Mouse (Mus musculus): ENCODE measurements around the gene Tcf20.
"Not testable (repeated sequence)": the region's sequence is repeated elsewhere in the genome, so short reads cannot be mapped to it uniquely, and the experiment has no call there.

Gene Tcf20

GRCm38 (mm10) chr15:82898740-82899675 is 88.7 kb downstream of the Tcf20 start:
- no peak for DNase-seq (ENCODE audit: low read depth)

GRCm38 (mm10) chr15:82898141-82898739 is 89.4 kb downstream of the Tcf20 start:
- no peak for DNase-seq (ENCODE audit: low read depth)

GRCm38 (mm10) chr15:82896336-82896735 is 91.3 kb downstream of the Tcf20 start:
- no peak for DNase-seq (ENCODE audit: low read depth)

- DNase-seq (ENCODE audit: low read depth) = no peak
Measured at GRCm38 (mm10) chr15:82890470-82890869, 97.2 kb downstream of the Tcf20 start.

GRCm38 (mm10) chr15:82889426-82889825 is 98.2 kb downstream of the Tcf20 start:
- DNase-seq (ENCODE audit: low read depth) = no peak

GRCm38 (mm10) chr15:82888466-82888865 is 99.2 kb downstream of the Tcf20 start:
- no peak for DNase-seq (ENCODE audit: low read depth)

GRCm38 (mm10) chr15:82877309-82877708 is 110.4 kb downstream of the Tcf20 start:
- no peak for DNase-seq (ENCODE audit: low read depth)

GRCm38 (mm10) chr15:82876863-82877262 is 110.8 kb downstream of the Tcf20 start:
- no peak for DNase-seq (ENCODE audit: low read depth)

- peak; percentile 14 for DNase-seq (ENCODE audit: low read depth)
Measured at GRCm38 (mm10) chr15:82872037-82872436, 115.6 kb downstream of the Tcf20 start.

GRCm38 (mm10) chr15:82866286-82866685 is 121.4 kb downstream of the Tcf20 start:
- not testable (repeated sequence) for DNase-seq (ENCODE audit: low read depth)

GRCm38 (mm10) chr15:82863674-82864073 is 124.0 kb downstream of the Tcf20 start:
- DNase-seq (ENCODE audit: low read depth) = no peak

- no peak for DNase-seq (ENCODE audit: low read depth)
Measured at GRCm38 (mm10) chr15:82856652-82857378, 130.9 kb downstream of the Tcf20 start.

- no peak for DNase-seq (ENCODE audit: low read depth)
Measured at GRCm38 (mm10) chr15:82856065-82856464, 131.6 kb downstream of the Tcf20 start.

GRCm38 (mm10) chr15:82839146-82839545 is 148.5 kb downstream of the Tcf20 start:
- DNase-seq (ENCODE audit: low read depth) = no peak

- DNase-seq (ENCODE audit: low read depth) = no peak
Measured at GRCm38 (mm10) chr15:82829917-82830316, 157.8 kb downstream of the Tcf20 start.

GRCm38 (mm10) chr15:82825866-82826265 is 161.8 kb downstream of the Tcf20 start:
- no peak for DNase-seq (ENCODE audit: low read depth)

- DNase-seq (ENCODE audit: low read depth) = no peak
Measured at GRCm38 (mm10) chr15:82822347-82822746, 165.3 kb downstream of the Tcf20 start.

- no peak for DNase-seq (ENCODE audit: low read depth)
Measured at GRCm38 (mm10) chr15:82821657-82822056, 166.0 kb downstream of the Tcf20 start.

GRCm38 (mm10) chr15:82815296-82815695 is 172.4 kb downstream of the Tcf20 start:
- DNase-seq (ENCODE audit: low read depth) = no peak

- DNase-seq (ENCODE audit: low read depth) = peak; percentile 30
Measured at GRCm38 (mm10) chr15:82814806-82815205, 172.9 kb downstream of the Tcf20 start.

GRCm38 (mm10) chr15:82814321-82814720 is 173.4 kb downstream of the Tcf20 start:
- DNase-seq (ENCODE audit: low read depth) = no peak

GRCm38 (mm10) chr15:82810556-82810955 is 177.1 kb downstream of the Tcf20 start:
- DNase-seq (ENCODE audit: low read depth) = peak; percentile 70

- DNase-seq (ENCODE audit: low read depth) = no peak
Measured at GRCm38 (mm10) chr15:82809511-82809910, 178.2 kb downstream of the Tcf20 start.
